ENCODE assay signal across 7 mouse cellular contexts in genomic region chr11:84128943-84129798, GRCm38 (mm10). TPM values are rescaled to one million over a fixed set of nuclear protein-coding genes. Genes with fewer than 3 reads are reported as not detected.
DNase-seq lines count a peak whose midpoint lies in the region; ATAC-seq and TF ChIP-seq lines count a peak whose summit lies in the region.

Gene Tada2a, minus strand, starts transcription at chr11:84129600.
Gene Acaca, plus strand, starts transcription at chr11:84129672.

- no peaks in the 10 kb centered on the region for H3K27me3 ChIP-seq in intestine, embryonic 16.5 days (replicated peaks; ENCODE audit: control insufficient read depth, insufficient read depth, low read length)
- no peaks in the 10 kb centered on the region for H3K27me3 ChIP-seq in limb, embryonic 11.5 days (ENCODE audit: control insufficient read depth, insufficient read depth, low read length)
- no peaks in the 10 kb centered on the region for H3K27me3 ChIP-seq in midbrain, embryonic 13.5 days
- H3K27me3 ChIP-seq in small intestine, adult 2 months (ENCODE audit: control insufficient read depth, insufficient read depth, low read length) = no peaks in the 10 kb centered on the region

- 0 out of 2 replicates have a peak, but pooled peaks cover 4% of the 10 kb centered on the region for H3K4me1 ChIP-seq in intestine, embryonic 16.5 days (ENCODE audit: control insufficient read depth, insufficient read depth, low read length)
- H3K4me1 ChIP-seq in limb, embryonic 11.5 days (ENCODE audit: control insufficient read depth, insufficient read depth, low read length) = no peaks in the 10 kb centered on the region
- H3K4me1 ChIP-seq in midbrain, embryonic 13.5 days (replicated peaks) = peaks cover 26% of the 10 kb centered on the region
- no peaks in the 10 kb centered on the region for H3K4me1 ChIP-seq in small intestine, adult 2 months (ENCODE audit: control insufficient read depth, insufficient read depth, insufficient read length, low read length)

- ATAC-seq in intestine, embryonic 16.5 days = peak; percentile 95
- ATAC-seq in limb, embryonic 11.5 days (ENCODE audit: insufficient number of reproducible peaks, low FRiP score, low TSS enrichment, low read depth) = peak; percentile 83
- peak; percentile 94 for ATAC-seq in midbrain, embryonic 13.5 days

- peak; percentile 88 for DNase-seq in adrenal gland, postnatal 10 days
- DNase-seq in embryo, embryonic 11.5 days (ENCODE audit: low read depth, low spot score) = peak; percentile 83
- peak; percentile 63 to 75 for DNase-seq in gastrocnemius, postnatal 36 days
- DNase-seq in limb, embryonic 11.5 days (ENCODE audit: low spot score) = peak; percentile 90

- peak within 1 kb of the TSS; percentile 91 for H3K9ac ChIP-seq in intestine, embryonic 16.5 days (ENCODE audit: low read depth, low read length)
- peak within 1 kb of the TSS; percentile 81 for H3K9ac ChIP-seq in limb, embryonic 11.5 days (ENCODE audit: low read length)
- peak within 1 kb of the TSS; percentile 90 for H3K9ac ChIP-seq in midbrain, embryonic 13.5 days (replicated peaks)

- 0 out of 2 replicates have a peak, but pooled peaks cover 2% of the 10 kb centered on the region for H3K36me3 ChIP-seq in intestine, embryonic 16.5 days (ENCODE audit: control insufficient read depth, insufficient read depth, low read length)
- peaks cover 5% of the 10 kb centered on the region; the same call in 1 of the 2 replicates for H3K36me3 ChIP-seq in limb, embryonic 11.5 days (ENCODE audit: control insufficient read depth, insufficient read depth, low read length)
- peaks cover 28% of the 10 kb centered on the region for H3K36me3 ChIP-seq in midbrain, embryonic 13.5 days
- peaks cover 10% of the 10 kb centered on the region for H3K36me3 ChIP-seq in small intestine, adult 2 months (ENCODE audit: control insufficient read depth, insufficient read depth, low read length)

- H3K4me3 ChIP-seq in intestine, embryonic 16.5 days (ENCODE audit: low read length) = peak within 1 kb of the TSS; percentile 83
- peak within 1 kb of the TSS; percentile 66 for H3K4me3 ChIP-seq in limb, embryonic 11.5 days (ENCODE audit: low read depth, low read length)
- H3K4me3 ChIP-seq in midbrain, embryonic 13.5 days (replicated peaks) = peak within 1 kb of the TSS; percentile 75
- peak within 1 kb of the TSS; percentile 83 for H3K4me3 ChIP-seq in small intestine, adult 2 months (ENCODE audit: low read depth, low read length)

- intact Hi-C loops in gastrocnemius, postnatal 36 days (cut with DNase I) = no loop called here

- no peaks in the 10 kb centered on the region for H3K9me3 ChIP-seq in intestine, embryonic 16.5 days (ENCODE audit: control insufficient read depth, low read length)
- H3K9me3 ChIP-seq in limb, embryonic 11.5 days (ENCODE audit: control insufficient read depth, low read length) = no peaks in the 10 kb centered on the region
- no peaks in the 10 kb centered on the region for H3K9me3 ChIP-seq in midbrain, embryonic 13.5 days

- under 1% methylated on average over 64 of the region's 83 CpGs for WGBS in intestine, embryonic 16.5 days
- WGBS in limb, embryonic 11.5 days = 0% methylated on average over 59 of the region's 83 CpGs
- under 1% methylated on average over 62 of the region's 83 CpGs for WGBS in midbrain, embryonic 13.5 days
- under 1% methylated on average over 82 of the region's 83 CpGs for whole genome bisulfite sequencing in small intestine, adult 2 months

- no peak for TF ChIP-seq POLR2A in small intestine, adult 2 months (IDR thresholded peaks at IDR 0.05; ENCODE audit: low read depth, low read length)

- H3K27ac ChIP-seq in intestine, embryonic 16.5 days (ENCODE audit: low read length) = peak within 1 kb of the TSS; percentile 66
- no peak within 1 kb of the TSS for H3K27ac ChIP-seq in limb, embryonic 11.5 days (replicated peaks; ENCODE audit: low read depth, low read length)
- H3K27ac ChIP-seq in midbrain, embryonic 13.5 days = peak within 1 kb of the TSS; percentile 69
- H3K27ac ChIP-seq in small intestine, adult 2 months (ENCODE audit: insufficient read depth, low read depth, low read length) = no peak within 1 kb of the TSS

- peak within 1 kb of the TSS; percentile 86 for H3K4me2 ChIP-seq in intestine, embryonic 16.5 days (ENCODE audit: low read depth, low read length)
- H3K4me2 ChIP-seq in limb, embryonic 11.5 days (ENCODE audit: low read depth, severe bottlenecking) = peak within 1 kb of the TSS; percentile 81
- peak within 1 kb of the TSS; percentile 69 for H3K4me2 ChIP-seq in midbrain, embryonic 13.5 days (replicated peaks)

- no peak for TF ChIP-seq CTCF in small intestine, adult 2 months (IDR thresholded peaks at IDR 0.05; ENCODE audit: extremely low read depth, insufficient read length, insufficient replicate concordance, low read depth, low read length)

RNA-seq across cellular contexts. Expression of gene Tada2a, which starts in this region (rescaled TPM):
- 10 to 100 TPM; 12.3 to 15.1 TPM for total RNA-seq in adrenal gland, postnatal 10 days (2021)
- total RNA-seq in gastrocnemius, postnatal 36 days (2021) = 1 to 10 TPM; 8.6 to 9.4 TPM
- 20.9 and 23.2 TPM in 2 replicates for polyA plus RNA-seq in intestine, embryonic 16.5 days (2015; fragmentation: Nextera tagmentation; extraction: Ambion mirVana)
- polyA plus RNA-seq in limb, embryonic 11.5 days (2014; fragmentation: Nextera tagmentation; extraction: Ambion mirVana) = 42.3 and 46.5 TPM in 2 replicates
- polyA plus RNA-seq in midbrain, embryonic 13.5 days (2015; fragmentation: Nextera tagmentation; extraction: Ambion mirVana) = 32.9 and 35.4 TPM in 2 replicates
- 0.44 and 1.0 TPM in 2 replicates for polyA plus RNA-seq in small intestine, adult 2 months (2012; rRNA removed)

RNA-seq across cellular contexts. Expression of gene Acaca, which starts in this region (rescaled TPM):
- 10 to 100 TPM; 67.7 to 78.5 TPM for total RNA-seq in adrenal gland, postnatal 10 days (2021)
- total RNA-seq in gastrocnemius, postnatal 36 days (2021) = 10 to 100 TPM; 10.1 to 15.5 TPM
- polyA plus RNA-seq in intestine, embryonic 16.5 days (2015; fragmentation: Nextera tagmentation; extraction: Ambion mirVana) = 8.3 and 8.5 TPM in 2 replicates
- polyA plus RNA-seq in limb, embryonic 11.5 days (2014; fragmentation: Nextera tagmentation; extraction: Ambion mirVana) = 21.8 and 24.0 TPM in 2 replicates
- 24.7 and 28.3 TPM in 2 replicates for polyA plus RNA-seq in midbrain, embryonic 13.5 days (2015; fragmentation: Nextera tagmentation; extraction: Ambion mirVana)
- polyA plus RNA-seq in small intestine, adult 2 months (2012; rRNA removed) = 1.7 and 4.0 TPM in 2 replicates

Comparison
In these comparisons a context has a peak if more than half of its experiments do, and no peak if none do; other contexts are left out.
1. RNA of gene Acaca (total RNA-seq): 67.7 to 78.5 TPM in adrenal gland, postnatal 10 days; 10.1 to 15.5 TPM in gastrocnemius, postnatal 36 days; every median in the first group is over 4 times any median in the second.
2. RNA of gene Tada2a (polyA plus RNA-seq): 42.3 to 46.5 TPM in limb, embryonic 11.5 days, 32.9 to 35.4 TPM in midbrain, embryonic 13.5 days and 20.9 to 23.2 TPM in intestine, embryonic 16.5 days; 0.44 to 1.0 TPM in small intestine, adult 2 months; every median in the first group is over 10 times any median in the second.
3. H3K27ac ChIP-seq: peak in intestine, embryonic 16.5 days (single experiment) and midbrain, embryonic 13.5 days (single experiment); none in limb, embryonic 11.5 days (single experiment) and small intestine, adult 2 months (single experiment).
4. Peak in every context shown above with its lines, with median percentiles within 50 percentile points of each other: DNase-seq, ATAC-seq, H3K4me2 ChIP-seq, H3K4me3 ChIP-seq and H3K9ac ChIP-seq.